Mouse (Mus musculus) ZHBTc4 (cell line): ENCODE data around the gene Ncmap.

Source experiments
- DNase-seq: peaks from one replicate; pipeline ENCODE4 v3.0.0-alpha.2; 2011; ENCODE audit warnings: low read depth, low spot score

The Ncmap gene

DNA sequence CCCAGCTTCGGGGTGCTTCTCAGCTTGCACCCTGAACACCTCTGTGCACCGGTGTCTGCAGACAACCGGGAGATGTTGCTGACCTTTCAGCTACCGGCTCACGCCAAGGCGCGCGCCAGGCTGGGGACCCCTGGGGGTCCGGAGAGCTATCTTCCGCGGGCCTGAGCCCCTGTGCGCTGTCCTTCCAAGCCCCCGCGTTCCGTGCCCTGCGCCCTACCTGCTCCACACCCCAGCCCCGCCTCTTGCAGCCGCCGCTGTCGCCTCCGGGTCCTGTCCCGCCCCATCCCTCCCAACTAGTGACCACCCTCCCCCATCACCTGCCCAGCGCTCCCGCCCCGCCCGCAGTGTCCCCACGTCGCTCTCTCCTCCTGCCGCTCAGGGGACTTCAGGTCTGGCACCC, at the start of gene Ncmap:
Gene Ncmap, minus strand, starts transcription at position 237 of the 400 bp plus-strand sequence.
- no peak for DNase-seq

- DNase-seq: no peak
These were observed 44.4 kb upstream of the Ncmap start for GRCm38 (mm10) chr4:135442473-135442872.

GRCm38 (mm10) chr4:135439904-135440522, 42.0 kb upstream of the Ncmap start:
- DNase-seq: peak; percentile 85

DNA sequence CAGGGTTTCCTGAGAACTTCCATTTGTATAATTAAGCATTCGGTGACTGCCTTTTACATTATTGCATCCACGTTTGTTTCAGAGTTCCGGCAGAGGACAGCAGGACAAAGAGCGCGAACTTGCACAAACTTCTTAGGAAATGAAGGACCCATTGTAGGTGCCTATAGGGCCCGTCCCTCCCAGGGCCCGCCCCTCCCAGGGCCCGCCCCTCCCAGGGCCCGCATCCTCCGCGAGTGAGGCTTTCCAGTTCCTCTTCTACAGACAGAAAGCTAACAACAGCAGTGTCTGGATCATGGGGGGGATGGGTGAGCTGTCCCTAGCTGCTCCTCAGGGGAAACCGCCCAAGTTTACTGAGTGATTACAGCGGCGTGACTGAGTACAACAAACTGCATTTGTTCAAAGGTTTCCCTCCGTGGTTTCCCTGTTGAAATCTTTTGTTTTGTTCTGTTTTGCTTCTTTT, 41.2 kb upstream of the Ncmap start:
- peak; percentile 93 for DNase-seq

DNA sequence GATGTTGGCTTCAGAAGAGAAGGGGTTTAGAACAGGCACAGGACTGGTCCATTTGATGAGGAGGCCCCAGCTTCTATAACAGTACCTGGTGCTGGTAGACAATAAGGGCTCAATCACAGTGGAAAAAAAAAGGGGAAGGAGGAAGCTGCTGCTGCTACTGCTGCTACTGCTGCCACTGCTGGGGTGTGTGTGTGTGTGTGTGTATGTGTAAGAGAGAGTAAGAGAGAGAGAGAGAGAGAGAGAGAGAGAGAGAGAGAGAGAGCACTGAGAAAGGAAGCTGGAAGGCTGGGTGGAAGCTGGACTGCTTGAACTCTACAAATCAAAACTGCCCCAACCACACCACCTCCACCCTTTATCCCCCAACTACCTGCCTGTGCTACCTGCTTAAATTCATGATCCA, 39.9 kb upstream of the Ncmap start:
- DNase-seq: no peak

GRCm38 (mm10) chr4:135436291-135436690, 38.3 kb upstream of the Ncmap start:
- peak; percentile 78 for DNase-seq

- DNase-seq: no peak
These were observed 36.4 kb upstream of the Ncmap start for GRCm38 (mm10) chr4:135434395-135434789.

- peak; percentile 93 for DNase-seq
These were observed 35.7 kb upstream of the Ncmap start, which contains the start of gene Rcan3 for GRCm38 (mm10) chr4:135433443-135434394. Gene Rcan3 (minus strand): TSS chr4:135433853.

DNA sequence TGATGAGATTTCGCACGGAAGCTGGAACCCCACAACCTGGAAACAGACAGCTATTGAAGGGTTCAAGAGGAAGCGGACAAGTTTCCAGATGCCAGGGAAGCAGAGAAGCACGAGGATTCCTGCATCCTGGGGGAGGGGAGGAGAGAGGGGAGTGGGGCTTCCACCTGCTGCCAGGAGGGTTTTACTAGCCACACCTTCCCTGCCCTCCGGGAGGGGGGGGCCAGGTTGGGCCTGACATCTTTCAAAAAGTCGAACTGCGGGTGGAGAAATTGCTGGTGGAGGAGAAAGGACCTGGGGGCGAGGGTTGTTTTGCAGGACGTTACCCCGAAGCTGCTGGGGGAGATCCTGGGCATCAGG, 35.0 kb upstream of the Ncmap start:
- DNase-seq: peak; percentile 43

GRCm38 (mm10) chr4:135429990-135430760, 32.1 kb upstream of the Ncmap start:
- no peak for DNase-seq

- DNase-seq: no peak
These were observed 31.4 kb upstream of the Ncmap start for GRCm38 (mm10) chr4:135429383-135429782.

DNA sequence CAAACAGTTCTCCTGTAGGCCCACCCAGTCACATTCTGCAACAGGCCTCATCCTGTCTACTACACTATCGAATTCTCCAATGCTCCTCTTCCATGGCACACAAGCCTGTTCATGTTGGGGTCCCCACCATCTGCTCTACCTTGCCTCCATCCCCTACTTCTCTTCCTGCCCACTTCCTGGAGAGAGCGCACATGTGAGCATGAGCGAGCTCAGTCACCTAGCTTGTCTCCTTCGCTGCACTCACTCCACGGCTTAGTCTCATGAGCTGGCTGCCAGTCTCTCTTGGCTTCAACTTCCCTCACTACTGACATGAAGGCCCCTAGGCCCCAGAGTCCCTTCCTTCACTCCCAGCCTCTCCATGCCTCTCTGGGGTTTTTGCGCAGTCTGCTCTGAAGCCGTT, 28.6 kb upstream of the Ncmap start:
- no peak for DNase-seq

GRCm38 (mm10) chr4:135425625-135426024, 27.6 kb upstream of the Ncmap start:
- DNase-seq: no peak

- no peak for DNase-seq
These were observed 22.9 kb upstream of the Ncmap start for GRCm38 (mm10) chr4:135420961-135421360.

- peak; percentile 56 for DNase-seq
These were observed 22.4 kb upstream of the Ncmap start for GRCm38 (mm10) chr4:135420416-135420815.

DNA sequence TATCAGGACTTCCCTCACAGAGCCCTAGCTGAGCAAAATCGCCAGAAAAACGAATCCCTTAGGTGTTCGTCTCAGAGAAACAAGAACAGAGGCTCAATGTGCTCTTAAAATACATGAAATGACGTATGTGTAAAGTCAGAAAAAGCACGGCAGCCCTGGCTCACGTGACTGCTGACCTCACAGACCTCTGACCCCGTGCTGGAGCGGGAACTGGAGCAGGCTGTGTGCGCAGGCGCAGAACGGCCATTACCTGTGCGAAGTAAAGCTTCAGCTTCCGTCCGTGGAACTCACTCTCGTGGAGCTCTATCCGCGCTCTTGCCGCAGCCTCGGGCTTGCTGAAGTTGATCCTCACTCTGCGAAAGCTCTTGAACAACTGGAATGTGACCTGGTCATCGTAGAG, 22.0 kb upstream of the Ncmap start:
- peak; percentile 95 for DNase-seq

DNA sequence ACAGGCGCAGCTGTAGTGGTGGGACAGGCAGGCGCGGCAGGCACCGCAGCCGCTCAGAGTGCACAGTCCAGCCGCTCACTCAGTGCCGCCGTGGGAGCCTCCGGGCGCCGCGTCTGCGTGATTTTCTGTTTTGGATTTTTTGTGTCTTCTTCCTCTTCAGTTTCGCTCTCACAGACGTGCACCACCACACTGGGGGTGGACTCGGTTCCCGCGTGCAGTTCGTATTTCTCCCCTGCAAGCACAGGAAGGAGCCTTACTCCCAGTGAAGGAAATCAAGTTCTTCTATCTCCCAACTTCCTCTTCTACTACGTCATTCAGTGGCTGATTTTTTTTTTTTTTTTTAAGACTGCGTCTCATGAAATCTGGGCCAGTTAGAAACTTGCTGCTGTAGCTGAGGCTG, 18.3 kb upstream of the Ncmap start:
- DNase-seq: no peak

DNA sequence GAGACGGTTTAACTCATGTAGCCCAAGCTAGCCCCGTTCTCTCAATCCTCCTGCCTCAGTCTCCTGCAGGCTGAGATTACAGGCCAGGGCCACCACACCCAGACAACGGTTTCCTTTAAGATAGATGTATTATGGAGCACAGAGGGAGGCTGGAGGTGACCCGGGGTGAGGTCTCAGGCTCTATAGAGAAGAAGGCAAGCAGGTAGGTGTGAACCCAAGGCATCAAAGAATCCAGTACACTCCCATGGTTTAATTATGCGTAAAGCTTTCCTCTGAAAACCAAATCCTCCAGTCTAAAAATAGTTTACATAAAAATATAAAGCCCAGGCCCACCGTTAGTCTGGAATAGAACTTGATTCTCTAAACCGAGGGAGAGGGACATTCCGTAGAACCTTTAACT, 15.5 kb upstream of the Ncmap start:
- peak; percentile 77 for DNase-seq

DNA sequence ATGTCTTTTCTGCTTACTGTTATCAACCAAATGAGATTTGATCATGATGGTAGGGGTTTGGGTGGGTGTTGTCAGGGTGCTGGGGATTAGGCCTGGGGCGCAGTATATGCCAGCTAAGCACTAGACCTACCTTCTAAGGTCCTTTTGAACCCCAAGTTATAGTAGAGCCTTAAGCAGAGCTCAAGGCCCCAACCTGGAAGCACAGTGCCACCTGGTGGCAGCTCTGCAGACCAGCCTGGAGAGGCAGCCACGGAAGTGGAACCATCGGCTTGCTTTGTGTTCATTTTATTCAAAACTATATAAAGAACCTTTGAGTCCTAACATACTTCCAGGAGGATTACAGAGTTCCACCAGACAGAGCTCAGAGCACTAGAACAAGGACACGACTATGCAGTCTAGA, 13.6 kb upstream of the Ncmap start:
- DNase-seq: peak; percentile 77

DNA sequence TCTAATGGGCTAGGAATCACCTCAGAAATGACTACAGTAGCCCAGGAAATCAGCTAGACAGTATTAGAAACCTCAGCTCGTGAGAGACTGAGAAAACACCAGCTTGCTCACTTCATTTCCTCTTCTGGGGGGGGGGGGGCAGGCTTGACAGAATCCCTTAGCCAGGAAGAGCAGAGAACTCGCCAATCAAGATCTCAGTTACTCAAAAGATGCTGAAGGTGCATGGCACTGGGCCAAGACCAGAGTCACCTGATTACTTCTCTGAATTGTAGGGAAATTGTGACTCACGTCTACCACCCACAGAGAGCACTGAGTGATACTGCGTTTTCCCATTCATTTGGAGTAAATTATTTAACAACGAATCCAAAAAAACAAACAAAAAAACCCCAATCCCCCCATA, 8.2 kb upstream of the Ncmap start:
- no peak for DNase-seq

- DNase-seq: no peak
These were observed 6.9 kb upstream of the Ncmap start for GRCm38 (mm10) chr4:135404916-135405315.

GRCm38 (mm10) chr4:135404048-135404447, 6.0 kb upstream of the Ncmap start:
- no peak for DNase-seq
